Mouse (Mus musculus): ENCODE results near the gene C2cd4d. TPM values are rescaled to one million over a fixed set of nuclear protein-coding genes. Genes with fewer than 3 reads are reported as not detected.

The C2cd4d gene
- total RNA-seq, 2 experiments from 2014 or later, result 0.44 TPM; not detected in 1

DNA sequence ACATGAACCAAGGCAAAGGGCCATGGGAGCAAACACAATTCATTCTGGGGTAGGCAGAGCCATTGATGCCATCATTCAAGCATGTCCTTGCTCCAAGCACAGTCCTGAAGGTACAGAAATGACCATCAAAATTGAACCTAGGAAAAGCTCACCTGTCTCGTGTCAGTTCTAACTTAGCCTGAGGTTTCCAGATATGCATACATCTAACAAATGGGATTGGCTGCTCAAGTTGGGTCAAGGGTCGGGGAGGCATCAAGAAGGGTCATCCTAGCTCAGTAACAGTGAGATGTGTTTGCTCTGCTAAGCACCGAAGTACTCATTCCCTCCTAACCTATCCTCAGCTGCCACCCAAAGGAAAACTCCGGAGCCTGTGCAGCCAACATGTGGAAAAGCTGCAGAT lies 34.6 kb downstream of the C2cd4d start:
- H3K4me3 ChIP-seq, result no peak overlapping the region
- no peak for TF ChIP-seq CTCF (IDR thresholded peaks at IDR 0.05)
- intact Hi-C loops (cut with DNase I), result no loop called here
- H3K27ac ChIP-seq, result no peak overlapping the region
- DNase-seq (ENCODE audit: extremely low spot score in 1 of 2, low spot score in 2 of 2), result no peak

DNA sequence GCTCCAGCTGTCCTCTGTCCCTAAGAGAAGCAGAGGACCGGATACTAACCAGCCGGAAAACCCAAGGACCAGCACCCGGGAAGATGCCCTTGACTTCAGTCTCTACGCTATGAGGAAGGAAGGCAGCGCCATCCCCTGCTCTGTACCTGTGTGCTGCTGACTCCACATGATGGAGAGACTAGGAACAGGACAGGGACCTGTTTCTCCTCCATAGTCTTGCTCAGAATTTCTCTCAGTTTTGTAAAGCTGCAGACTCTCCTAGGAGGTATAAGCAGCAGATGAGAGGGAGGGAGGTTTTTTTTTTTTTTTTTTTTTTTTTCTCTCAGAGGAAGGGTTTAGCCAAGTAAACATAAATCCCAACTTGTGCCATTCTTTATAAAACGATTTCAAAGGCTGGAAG lies 36.0 kb downstream of the C2cd4d start, which contains the start of gene Lingo4:
Gene Lingo4, plus strand, starts transcription at position 301 of the 400 bp plus-strand sequence.
- intact Hi-C loops (cut with DNase I), result no loop called here
- TF ChIP-seq CTCF (IDR thresholded peaks at IDR 0.05), result no peak
- Histone ChIP-seq H3K4me3 (peak within 1 kb of the TSS; percentile 39), H3K27ac (no peak within 1 kb of the TSS)
- DNase-seq (ENCODE audit: extremely low spot score in 1 of 2, low spot score in 2 of 2), result no peak

DNA sequence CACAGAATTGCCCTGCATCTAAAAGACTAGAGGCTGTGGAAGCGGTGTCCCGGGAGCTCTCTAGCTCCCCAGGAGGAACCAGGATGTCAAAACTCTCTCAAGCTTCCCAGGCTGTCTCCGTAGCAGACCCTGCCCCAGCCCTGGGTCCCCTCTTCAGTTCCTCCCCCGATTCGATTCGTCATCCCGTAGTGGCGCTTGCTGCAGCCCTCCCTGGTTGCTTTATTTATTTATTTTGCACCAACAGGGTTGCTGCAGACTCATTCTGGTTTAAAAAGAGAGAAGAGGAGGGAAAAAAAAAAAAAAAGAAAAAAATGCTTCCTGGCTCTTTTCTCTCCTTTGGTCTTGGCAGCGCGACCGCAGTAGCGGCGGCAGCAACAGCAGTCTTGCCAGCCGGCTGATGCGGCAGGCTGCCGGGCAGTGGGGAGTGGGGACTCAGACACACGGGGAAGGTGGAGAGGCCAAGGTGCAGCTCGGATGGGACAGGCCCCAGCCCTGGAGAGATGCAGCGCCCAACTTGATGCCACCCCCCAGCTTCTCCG lies 36.8 kb downstream of the C2cd4d start:
- H3K27ac ChIP-seq, result no peak overlapping the region
- peak overlapping the region; percentile 39 for H3K4me3 ChIP-seq
- TF ChIP-seq CTCF (IDR thresholded peaks at IDR 0.05), result peak; percentile 33; the same call in 1 of the 2 replicates
- intact Hi-C loops (cut with DNase I), result no loop called here
- no peak for DNase-seq (ENCODE audit: extremely low spot score in 1 of 2, low spot score in 2 of 2)

DNA sequence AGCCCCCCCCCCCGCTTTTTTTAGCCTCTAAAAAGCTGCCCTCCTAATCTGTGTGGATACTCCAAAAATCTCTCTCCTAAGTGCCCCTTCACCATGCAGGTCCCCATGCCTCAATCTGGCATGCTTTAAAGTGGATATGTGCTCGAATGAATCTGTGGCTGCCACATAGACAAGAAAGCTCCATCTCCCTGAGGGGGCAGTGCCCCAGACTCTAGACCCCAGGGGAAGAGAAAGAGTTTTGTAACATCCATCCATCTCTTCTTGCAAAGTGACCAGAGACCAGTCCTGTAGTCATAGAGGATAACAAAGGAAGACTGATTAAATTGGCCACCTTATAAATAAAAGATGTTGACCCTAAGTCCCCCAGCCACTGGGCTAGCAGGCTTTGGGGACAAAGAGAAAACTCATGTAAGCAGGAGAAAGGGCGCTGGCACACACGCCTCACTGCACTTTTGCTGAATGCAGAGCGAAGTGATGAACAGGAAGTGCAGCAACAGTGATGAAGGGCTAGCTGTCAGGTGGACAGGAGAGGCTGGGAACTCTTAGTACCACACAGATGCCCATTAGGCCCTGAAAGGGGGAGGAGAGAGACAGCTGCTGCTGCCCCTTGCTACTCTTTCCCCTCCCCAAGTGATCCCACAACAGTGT lies 37.5 kb downstream of the C2cd4d start:
- intact Hi-C loops (cut with DNase I), result no loop called here
- TF ChIP-seq CTCF (IDR thresholded peaks at IDR 0.05), result no peak
- DNase-seq (ENCODE audit: extremely low spot score in 1 of 2, low spot score in 2 of 2), result no peak
- H3K27ac ChIP-seq, result no peak overlapping the region
- no peak overlapping the region for H3K4me3 ChIP-seq

DNA sequence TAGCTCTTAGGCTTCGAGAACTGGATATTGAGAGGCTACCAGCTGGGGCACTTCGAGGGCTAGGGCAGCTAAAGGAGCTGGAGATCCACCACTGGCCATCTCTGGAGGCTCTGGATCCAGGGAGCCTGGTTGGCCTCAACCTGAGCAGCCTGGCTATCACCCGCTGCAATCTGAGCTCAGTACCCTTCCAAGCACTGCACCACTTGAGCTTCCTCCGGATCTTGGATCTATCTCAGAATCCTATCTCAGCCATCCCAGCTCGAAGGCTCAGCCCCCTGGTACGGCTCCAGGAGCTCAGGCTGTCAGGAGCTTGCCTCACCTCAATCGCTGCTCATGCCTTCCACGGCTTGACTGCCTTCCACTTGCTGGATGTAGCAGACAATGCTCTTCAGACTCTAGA lies 40.2 kb downstream of the C2cd4d start:
- intact Hi-C loops (cut with DNase I), result no loop called here
- DNase-seq (ENCODE audit: extremely low spot score in 1 of 2, low spot score in 2 of 2), result no peak
- H3K4me3 ChIP-seq, result no peak overlapping the region
- no peak for TF ChIP-seq CTCF (IDR thresholded peaks at IDR 0.05)
- no peak overlapping the region for H3K27ac ChIP-seq

DNA sequence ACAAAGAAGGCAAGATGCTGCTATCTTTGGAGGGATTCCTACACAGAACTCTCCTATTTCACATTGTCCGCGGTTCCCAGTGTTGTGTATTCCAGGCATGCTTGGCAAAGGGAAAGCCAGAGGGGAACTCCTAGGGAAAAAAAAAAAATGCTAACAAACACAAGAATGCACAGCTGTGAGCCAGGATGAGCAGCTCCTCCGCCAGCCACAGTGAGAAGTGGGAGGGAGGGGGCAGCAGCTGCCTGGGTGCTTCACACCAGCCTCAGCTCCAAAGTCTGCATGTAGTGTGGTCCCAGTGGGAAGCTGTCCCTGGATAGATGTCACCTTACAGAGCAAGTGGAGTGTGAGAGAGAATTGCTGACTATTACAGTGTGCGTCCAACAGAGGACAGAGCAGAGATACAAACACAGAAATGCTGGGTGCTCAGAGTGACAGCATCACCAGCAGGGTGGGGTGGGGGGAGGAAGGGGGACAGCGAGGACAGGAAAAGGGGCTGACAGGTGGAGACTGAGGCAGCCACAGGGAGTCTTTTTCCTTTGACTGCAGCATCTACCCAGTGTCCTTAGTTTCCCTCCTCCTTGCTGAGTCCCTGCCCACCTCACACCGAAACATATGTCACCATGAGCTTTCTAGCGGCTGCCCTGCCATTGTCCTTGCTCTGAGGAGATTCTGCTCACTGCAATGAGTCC lies 42.3 kb downstream of the C2cd4d start:
- no peak for TF ChIP-seq CTCF (IDR thresholded peaks at IDR 0.05)
- Histone ChIP-seq H3K4me3 (no peak overlapping the region), H3K27ac (no peak overlapping the region)
- intact Hi-C loops (cut with DNase I), result no loop called here
- peak; percentile 54 to 57 for DNase-seq (ENCODE audit: extremely low spot score in 1 of 2, low spot score in 2 of 2)

DNA sequence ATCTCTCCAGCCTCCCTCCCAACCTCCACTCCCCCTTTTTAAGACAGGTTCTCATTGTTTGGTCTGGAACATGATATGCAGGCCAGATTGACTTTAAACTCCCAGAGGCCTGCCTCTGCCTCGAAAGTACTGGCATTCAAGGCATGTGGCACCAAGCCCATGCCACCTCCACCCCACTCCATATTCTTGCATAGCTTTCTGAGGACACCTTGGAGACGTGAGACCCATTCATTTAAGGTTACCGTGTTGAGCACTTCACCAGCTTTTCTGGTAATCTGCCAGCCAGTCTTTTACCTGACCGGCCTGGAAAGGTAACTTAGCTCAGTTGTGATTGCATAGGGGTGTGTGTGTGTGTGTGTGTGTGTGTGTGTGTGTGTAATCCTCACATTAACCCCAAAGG lies 43.3 kb downstream of the C2cd4d start:
- no peak for TF ChIP-seq CTCF (IDR thresholded peaks at IDR 0.05)

DNA sequence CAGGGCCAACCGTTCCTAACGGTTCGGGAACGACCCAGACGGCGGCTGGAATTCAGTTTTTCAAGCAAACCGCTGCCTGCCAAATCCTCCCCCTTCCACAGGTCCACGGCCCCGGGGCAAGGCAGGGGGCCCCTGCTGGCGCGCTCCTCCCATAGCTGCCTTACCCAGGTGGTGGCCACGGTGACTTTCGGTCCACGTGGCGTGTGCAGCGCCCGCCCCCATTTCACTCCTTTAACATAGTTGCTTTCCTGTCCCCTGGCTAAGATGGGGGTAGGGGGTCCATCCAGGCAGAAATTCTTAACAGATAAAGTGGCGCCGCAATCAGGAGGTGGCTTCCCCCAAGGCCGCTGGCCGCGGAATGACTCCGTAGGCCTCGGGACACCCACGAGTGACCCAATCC lies 50.3 kb downstream of the C2cd4d start:
- Histone ChIP-seq H3K27ac (peak overlapping the region; percentile 87), H3K4me3 (peak overlapping the region; percentile 88)
- intact Hi-C loops (cut with DNase I), result loop anchor here (2.0 kb wide), 1 partner anchor 46 kb away; no protein-coding TSS in a partner anchor
- peak in 1 of 2 experiments; percentile 36 for DNase-seq (ENCODE audit: extremely low spot score in 1 of 2, low spot score in 2 of 2)
- TF ChIP-seq CTCF (IDR thresholded peaks at IDR 0.05), result no peak

More for the DNA sequence above, 43.3 kb downstream of the C2cd4d start:
- no peak for DNase-seq (ENCODE audit: extremely low spot score in 1 of 2, low spot score in 2 of 2)
- intact Hi-C loops (cut with DNase I), result no loop called here
- H3K4me3 ChIP-seq, result no peak overlapping the region
- no peak overlapping the region for H3K27ac ChIP-seq

DNA sequence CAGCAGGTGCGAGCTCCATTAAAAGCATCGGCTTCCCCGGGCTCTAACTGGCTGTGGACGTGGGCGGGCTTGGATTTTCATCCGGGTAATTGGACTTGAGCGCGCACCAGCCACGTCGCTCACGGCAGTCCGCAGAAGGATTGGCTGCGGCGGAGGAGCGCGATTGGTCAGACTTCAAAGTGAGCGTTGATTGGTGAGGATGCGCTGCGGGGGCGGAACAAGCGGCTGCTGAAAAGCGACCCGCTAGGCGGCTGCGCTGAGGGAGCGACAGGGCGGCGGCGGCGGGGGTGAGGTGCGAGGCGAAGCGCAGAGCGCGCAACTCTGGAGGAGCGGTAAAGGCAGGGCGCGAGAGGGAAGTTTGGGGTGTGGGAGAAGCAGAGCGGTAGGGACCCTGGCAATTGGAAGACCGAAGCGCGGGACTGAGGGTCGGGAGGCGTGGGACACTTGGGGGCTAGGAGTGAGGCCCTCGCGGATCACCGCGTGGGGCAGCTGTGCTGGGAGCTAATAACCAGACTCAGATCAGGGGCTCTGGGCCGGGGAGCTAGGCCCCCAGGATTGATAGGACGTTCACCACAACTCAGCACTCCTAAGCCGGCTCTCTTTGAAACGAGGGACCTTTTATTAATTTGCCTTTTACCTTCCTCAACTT lies 50.9 kb downstream of the C2cd4d start, which contains the start of gene Tdrkh:
Gene Tdrkh, plus strand, starts transcription at position 243 of the 649 bp plus-strand sequence.
- TF ChIP-seq CTCF (IDR thresholded peaks at IDR 0.05), result peak; percentile 34
- H3K27ac ChIP-seq, result peak within 1 kb of the TSS; percentile 87
- intact Hi-C loops (cut with DNase I), result loop anchor here (2.0 kb wide), 1 partner anchor 46 kb away; no protein-coding TSS in a partner anchor
- peak within 1 kb of the TSS; percentile 88 for H3K4me3 ChIP-seq
- peak; percentile 97 to 98 for DNase-seq (ENCODE audit: extremely low spot score in 1 of 2, low spot score in 2 of 2)

Other genes with a start within 250 kb of the C2cd4d start
- gene Gm10696, start 184.2 kb upstream of the C2cd4d start, total RNA-seq (2021), result not detected
- not detected for gene Gm5286, start 165.7 kb upstream of the C2cd4d start, total RNA-seq (2021)
- not detected for gene Gm4778, start 98.4 kb upstream of the C2cd4d start, total RNA-seq (2021)
- 10 to 100 TPM; 17.6 to 19.0 TPM for gene Them4, start 52.3 kb upstream of the C2cd4d start, total RNA-seq (2021)
- gene Them5, start 20.3 kb upstream of the C2cd4d start, total RNA-seq (2021), result not detected
- under 1 TPM; 0.52 to 0.91 TPM for gene Rorc, start 10.4 kb downstream of the C2cd4d start, total RNA-seq (2021)
- 1 to 10 TPM in 1 of 2 experiments, under 1 TPM in 1; 0.72 to 1.1 TPM for gene Lingo4, start 36.1 kb downstream of the C2cd4d start, total RNA-seq (2021)
- 10 to 100 TPM; 38.8 to 38.9 TPM for gene Tdrkh, start 50.8 kb downstream of the C2cd4d start, total RNA-seq (2021)
- 10 to 100 TPM; 38.6 to 41.6 TPM for gene Mrpl9, start 80.9 kb downstream of the C2cd4d start, total RNA-seq (2021)
- not detected for gene Oaz3, start 81.5 kb downstream of the C2cd4d start, total RNA-seq (2021)
- gene Celf3, start 115.9 kb downstream of the C2cd4d start, total RNA-seq (2021), result 100 to 1,000 TPM; 159 to 177 TPM
- gene Riiad1, start 117.9 kb downstream of the C2cd4d start, total RNA-seq (2021), result 1 to 10 TPM; 4.4 to 5.8 TPM
- 100 to 1,000 TPM; 102 to 107 TPM for gene Snx27, start 220.3 kb downstream of the C2cd4d start, total RNA-seq (2021)

Measured in left cerebral cortex, adult 2 months (tissue).